Mouse (Mus musculus) mouse trophoblast stem cell (cell line): ENCODE measurements around the gene Sigirr.

Experiments used
- in situ Hi-C, 2 experiments: fragments of 300-500 bp; cut with MseI, MboI; formaldehyde crosslinking; loops; 2 replicates in 1 of 2; 3 replicates in 1 of 2; pipeline ENCODE4 v1.15.1; 2025

The Sigirr gene

GRCm38 (mm10) chr7:141061269-141061692, 39.1 kb downstream of the Sigirr start:
- in situ Hi-C loops, result no loop called here

- in situ Hi-C loops, result no loop called here
These were observed 39.7 kb downstream of the Sigirr start, which contains the start of gene B4galnt4 for GRCm38 (mm10) chr7:141060426-141061242. Gene B4galnt4, plus strand, starts transcription at chr7:141061104.

- in situ Hi-C loops, result no loop called here
These were observed 40.4 kb downstream of the Sigirr start for GRCm38 (mm10) chr7:141059929-141060328.

- in situ Hi-C loops, result no loop called here
These were observed 41.6 kb downstream of the Sigirr start for GRCm38 (mm10) chr7:141058601-141059341.

GRCm38 (mm10) chr7:141057541-141057940, 42.8 kb downstream of the Sigirr start:
- in situ Hi-C loops, result no loop called here

GRCm38 (mm10) chr7:141056976-141057375, 43.4 kb downstream of the Sigirr start:
- in situ Hi-C loops, result no loop called here

- in situ Hi-C loops, result no loop called here
These were observed 44.6 kb downstream of the Sigirr start for GRCm38 (mm10) chr7:141055785-141056184.

- in situ Hi-C loops, result no loop called here
These were observed 48.0 kb downstream of the Sigirr start for GRCm38 (mm10) chr7:141052421-141052820.

- in situ Hi-C loops, result no loop called here
These were observed 48.4 kb downstream of the Sigirr start for GRCm38 (mm10) chr7:141052016-141052415.

- in situ Hi-C loops, result no loop called here
These were observed 49.2 kb downstream of the Sigirr start for GRCm38 (mm10) chr7:141051060-141051685.

- in situ Hi-C loops, result loop anchor here (5.0 kb wide), 2 partner anchors 37 to 92 kb away; partner anchors contain the start of genes Ifitm3 (in 2 of the 2), Gm45717 (in 1 of the 2) and Ifitm2 (in 1 of the 2)
These were observed 51.0 kb downstream of the Sigirr start for GRCm38 (mm10) chr7:141049326-141049725.

- in situ Hi-C loops, result loop anchor here (5.0 kb wide), 2 partner anchors 36 to 91 kb away; partner anchors contain the start of genes Ifitm3 (in 2 of the 2), Gm45717 (in 1 of the 2) and Ifitm2 (in 1 of the 2)
These were observed 51.9 kb downstream of the Sigirr start for GRCm38 (mm10) chr7:141048226-141049218.

- in situ Hi-C loops, result loop anchor here (5.0 kb wide), 2 partner anchors 35 to 90 kb away; partner anchors contain the start of genes Ifitm3 (in 2 of the 2), Gm45717 (in 1 of the 2) and Ifitm2 (in 1 of the 2)
These were observed 52.7 kb downstream of the Sigirr start for GRCm38 (mm10) chr7:141047581-141048225.

- in situ Hi-C loops, result loop anchor here (5.0 kb wide), 2 partner anchors 35 to 90 kb away; partner anchors contain the start of genes Ifitm3 (in 2 of the 2), Gm45717 (in 1 of the 2) and Ifitm2 (in 1 of the 2)
These were observed 53.3 kb downstream of the Sigirr start for GRCm38 (mm10) chr7:141046931-141047580.

- in situ Hi-C loops, result loop anchor here in 1 of 2 experiments (5.0 kb wide), 1 partner anchor 85 kb away; the partner anchor contains the start of genes Gm45717 and Ifitm2
These were observed 57.8 kb downstream of the Sigirr start for GRCm38 (mm10) chr7:141042539-141042938.

GRCm38 (mm10) chr7:141041661-141042060, 58.7 kb downstream of the Sigirr start:
- in situ Hi-C loops, result loop anchor here in 1 of 2 experiments (5.0 kb wide), 1 partner anchor 84 kb away; the partner anchor contains the start of genes Gm45717 and Ifitm2
